Mouse (Mus musculus) embryo, embryonic 10.5 days (tissue): ENCODE data around the gene Serpina1b.
"Not testable (repeated sequence)": the region's sequence is repeated elsewhere in the genome, so short reads cannot be mapped to it uniquely, and the experiment has no call there.

ENCODE experiments used
- DNase-seq: peaks from one replicate; pipeline ENCODE4 v3.0.0-alpha.2; 2015; ENCODE audit warnings: low spot score

Serpina1b gene

GRCm38 (mm10) chr12:103700144-103700750, 129.9 kb downstream of the Serpina1b start:
- no peak for DNase-seq

GRCm38 (mm10) chr12:103695429-103695828, 134.7 kb downstream of the Serpina1b start, which contains the start of gene Serpina1f:
TSS of gene Serpina1f (minus strand) at chr12:103695529.
- no peak for DNase-seq

GRCm38 (mm10) chr12:103688221-103688814, 141.9 kb downstream of the Serpina1b start:
- peak; percentile 15 for DNase-seq

DNA sequence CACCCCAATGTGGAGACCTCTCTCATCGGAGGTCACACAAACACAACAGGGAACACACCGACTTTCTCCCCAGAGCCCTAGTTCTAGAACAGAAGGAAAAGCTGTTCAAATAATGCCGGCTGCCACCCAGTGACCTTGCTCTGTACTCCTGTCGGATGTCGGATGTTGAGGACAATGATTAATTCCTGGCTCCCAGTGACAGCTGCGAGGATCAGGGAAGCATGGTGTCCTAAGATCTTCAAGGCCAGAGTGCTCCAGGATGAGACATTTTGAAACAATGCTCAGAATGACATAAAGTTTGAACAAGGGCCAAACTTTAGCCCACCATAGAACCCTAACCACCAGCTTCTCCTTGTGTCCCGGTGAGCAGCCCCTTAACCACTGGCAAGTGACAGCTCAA, 143.2 kb downstream of the Serpina1b start:
- DNase-seq = peak; percentile 39

DNA sequence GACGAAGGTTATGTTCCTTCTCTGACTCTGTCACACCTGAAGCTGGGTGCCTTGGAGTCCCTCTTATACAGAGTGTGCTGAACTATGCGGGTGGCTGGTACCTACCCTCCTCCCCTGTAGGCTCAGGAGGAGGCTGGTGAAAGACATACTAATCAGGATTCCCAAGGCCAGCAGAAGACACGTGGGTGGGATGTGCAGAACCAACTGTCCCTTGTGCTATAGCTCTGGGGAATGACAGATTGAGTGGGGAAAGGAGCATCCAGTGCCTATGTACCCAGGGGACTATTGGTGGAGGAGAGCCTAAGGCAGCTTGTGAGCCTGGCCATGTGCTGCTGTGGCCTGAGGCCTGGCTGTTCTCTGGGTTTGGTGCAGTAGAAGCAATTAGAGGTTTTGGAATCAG, 144.1 kb downstream of the Serpina1b start:
- no peak for DNase-seq

DNA sequence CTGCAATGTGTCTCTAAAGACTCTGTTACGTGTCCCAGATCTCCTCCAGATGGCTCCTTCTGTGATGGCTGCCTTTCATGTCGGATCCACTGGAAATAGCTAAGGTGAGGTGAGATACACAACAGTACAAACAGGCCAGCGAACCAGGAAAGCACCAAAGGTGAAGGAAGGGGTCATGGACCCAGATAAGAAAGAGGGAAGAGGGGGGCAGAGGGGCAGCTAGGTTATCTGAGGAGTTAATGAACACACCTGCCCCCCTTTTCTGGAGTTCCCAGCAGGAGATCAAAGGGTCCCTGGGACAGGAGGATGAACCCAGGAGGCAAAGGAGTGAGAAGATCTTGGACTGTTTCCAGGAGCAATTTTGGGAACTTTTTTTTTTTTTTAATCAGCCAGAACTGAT, 144.8 kb downstream of the Serpina1b start:
- DNase-seq = no peak

- DNase-seq = no peak
Observed at GRCm38 (mm10) chr12:103683775-103684174, 146.4 kb downstream of the Serpina1b start.

GRCm38 (mm10) chr12:103681739-103682138, 148.4 kb downstream of the Serpina1b start:
- DNase-seq = no peak

GRCm38 (mm10) chr12:103681169-103681568, 149.0 kb downstream of the Serpina1b start:
- DNase-seq = no peak

- DNase-seq = not testable (repeated sequence)
Observed at GRCm38 (mm10) chr12:103679853-103680252, 150.3 kb downstream of the Serpina1b start.
